Mouse (Mus musculus) olfactory bulb, adult 2 months (tissue): Measurements from ENCODE around the gene Ppt2.

Experiments used
- CTCF ChIP-seq: fragments of 200-500 bp; IDR thresholded peaks from 2 replicates; pipeline ENCODE4 v1.5.1; 2012; ENCODE audit warnings: low read depth, mild to moderate bottlenecking, low read length, moderate library complexity; ENCODE audit not compliant: insufficient read depth
- POLR2A ChIP-seq: fragments of 200-500 bp; IDR thresholded peaks from 2 replicates; pipeline ENCODE4 v1.6.1; 2012; ENCODE audit warnings: mild to moderate bottlenecking, low read depth, low read length, moderate library complexity; ENCODE audit not compliant: insufficient read depth

- TF ChIP-seq POLR2A = no peak
- TF ChIP-seq CTCF = no peak
These were observed 17.0 kb upstream of the Ppt2 start for GRCm38 (mm10) chr17:34645256-34645829.
